Mouse (Mus musculus): ENCODE measurements around the gene Slc28a1. TPM values are rescaled to one million over a fixed set of nuclear protein-coding genes. Genes with fewer than 3 reads are reported as not detected.
"Not testable (repeated sequence)": the region's sequence is repeated elsewhere in the genome, so short reads cannot be mapped to it uniquely, and the experiment has no call there.

The Slc28a1 gene
- polyA plus RNA-seq, 1 experiment: 3.1 TPM

- Histone ChIP-seq H3K27me3 (ENCODE audit: control insufficient read depth, insufficient read depth, low read length) (no peaks in the 10 kb centered on the region), H3K36me3 (ENCODE audit: control insufficient read depth, insufficient read depth, low read length) (no peaks in the 10 kb centered on the region), H3K27ac (ENCODE audit: control insufficient read depth, insufficient read depth, low read depth, low read length) (no peak overlapping the region), H3K4me1 (ENCODE audit: control insufficient read depth, insufficient read depth, low read length) (peaks cover 26% of the 10 kb centered on the region), H3K4me3 (ENCODE audit: control insufficient read depth, low read depth, low read length) (no peak overlapping the region; the same call in 1 of the 2 replicates)
- TF ChIP-seq CTCF (IDR thresholded peaks at IDR 0.05; ENCODE audit: control insufficient read depth, insufficient read depth, insufficient replicate concordance, low read depth, low read length) (no peak), POLR2A (IDR thresholded peaks at IDR 0.05; ENCODE audit: control insufficient read depth, low read depth, low read length) (no peak)
Observed at GRCm38 (mm10) chr7:81152826-81153225, 38.2 kb downstream of the Slc28a1 start.

- Histone ChIP-seq H3K36me3 (ENCODE audit: control insufficient read depth, insufficient read depth, low read length) (no peaks in the 10 kb centered on the region), H3K27me3 (ENCODE audit: control insufficient read depth, insufficient read depth, low read length) (no peaks in the 10 kb centered on the region), H3K27ac (ENCODE audit: control insufficient read depth, insufficient read depth, low read depth, low read length) (no peak overlapping the region), H3K4me3 (ENCODE audit: control insufficient read depth, low read depth, low read length) (no peak overlapping the region), H3K4me1 (ENCODE audit: control insufficient read depth, insufficient read depth, low read length) (peaks cover 26% of the 10 kb centered on the region)
- no peak for TF ChIP-seq CTCF (IDR thresholded peaks at IDR 0.05; ENCODE audit: control insufficient read depth, insufficient read depth, insufficient replicate concordance, low read depth, low read length)
- TF ChIP-seq POLR2A (IDR thresholded peaks at IDR 0.05; ENCODE audit: control insufficient read depth, low read depth, low read length): no peak
Observed at GRCm38 (mm10) chr7:81153327-81153726, 38.7 kb downstream of the Slc28a1 start.

GRCm38 (mm10) chr7:81154244-81154643 is 39.6 kb downstream of the Slc28a1 start:
- H3K27me3 ChIP-seq (ENCODE audit: control insufficient read depth, insufficient read depth, low read length); H3K4me3 ChIP-seq (ENCODE audit: control insufficient read depth, low read depth, low read length); H3K27ac ChIP-seq (ENCODE audit: control insufficient read depth, insufficient read depth, low read depth, low read length); H3K36me3 ChIP-seq (ENCODE audit: control insufficient read depth, insufficient read depth, low read length): not testable (repeated sequence)
- peaks cover 26% of the 10 kb centered on the region for H3K4me1 ChIP-seq (ENCODE audit: control insufficient read depth, insufficient read depth, low read length)

GRCm38 (mm10) chr7:81154960-81155359 is 40.4 kb downstream of the Slc28a1 start:
- Histone ChIP-seq H3K27ac (ENCODE audit: control insufficient read depth, insufficient read depth, low read depth, low read length) (no peak overlapping the region), H3K36me3 (ENCODE audit: control insufficient read depth, insufficient read depth, low read length) (no peaks in the 10 kb centered on the region), H3K4me1 (ENCODE audit: control insufficient read depth, insufficient read depth, low read length) (peaks cover 23% of the 10 kb centered on the region), H3K27me3 (ENCODE audit: control insufficient read depth, insufficient read depth, low read length) (no peaks in the 10 kb centered on the region), H3K4me3 (ENCODE audit: control insufficient read depth, low read depth, low read length) (no peak overlapping the region)
- TF ChIP-seq CTCF (IDR thresholded peaks at IDR 0.05; ENCODE audit: control insufficient read depth, insufficient read depth, insufficient replicate concordance, low read depth, low read length) (peak; percentile 63; the same call in 1 of the 2 replicates), POLR2A (IDR thresholded peaks at IDR 0.05; ENCODE audit: control insufficient read depth, low read depth, low read length) (no peak)

- no peaks in the 10 kb centered on the region for H3K36me3 ChIP-seq (ENCODE audit: control insufficient read depth, insufficient read depth, low read length)
- TF ChIP-seq CTCF (IDR thresholded peaks at IDR 0.05; ENCODE audit: control insufficient read depth, insufficient read depth, insufficient replicate concordance, low read depth, low read length) (no peak), POLR2A (IDR thresholded peaks at IDR 0.05; ENCODE audit: control insufficient read depth, low read depth, low read length) (no peak)
- no peak overlapping the region for H3K27ac ChIP-seq (ENCODE audit: control insufficient read depth, insufficient read depth, low read depth, low read length)
- no peak overlapping the region for H3K4me3 ChIP-seq (ENCODE audit: control insufficient read depth, low read depth, low read length)
- H3K27me3 ChIP-seq (ENCODE audit: control insufficient read depth, insufficient read depth, low read length): no peaks in the 10 kb centered on the region
- H3K4me1 ChIP-seq (ENCODE audit: control insufficient read depth, insufficient read depth, low read length): no peaks in the 10 kb centered on the region
Observed at GRCm38 (mm10) chr7:81158933-81159332, 44.3 kb downstream of the Slc28a1 start.

GRCm38 (mm10) chr7:81161666-81162065 is 47.1 kb downstream of the Slc28a1 start:
- Histone ChIP-seq H3K36me3 (ENCODE audit: control insufficient read depth, insufficient read depth, low read length) (no peaks in the 10 kb centered on the region), H3K27ac (ENCODE audit: control insufficient read depth, insufficient read depth, low read depth, low read length) (no peak overlapping the region), H3K4me3 (ENCODE audit: control insufficient read depth, low read depth, low read length) (no peak overlapping the region), H3K4me1 (ENCODE audit: control insufficient read depth, insufficient read depth, low read length) (no peaks in the 10 kb centered on the region), H3K27me3 (ENCODE audit: control insufficient read depth, insufficient read depth, low read length) (no peaks in the 10 kb centered on the region)
- no peak for TF ChIP-seq POLR2A (IDR thresholded peaks at IDR 0.05; ENCODE audit: control insufficient read depth, low read depth, low read length)
- TF ChIP-seq CTCF (IDR thresholded peaks at IDR 0.05; ENCODE audit: control insufficient read depth, insufficient read depth, insufficient replicate concordance, low read depth, low read length): no peak

- no peaks in the 10 kb centered on the region for H3K4me1 ChIP-seq (ENCODE audit: control insufficient read depth, insufficient read depth, low read length)
Observed at GRCm38 (mm10) chr7:81162345-81162744, 47.7 kb downstream of the Slc28a1 start.

GRCm38 (mm10) chr7:81164411-81164810 is 49.8 kb downstream of the Slc28a1 start:
- TF ChIP-seq POLR2A (IDR thresholded peaks at IDR 0.05; ENCODE audit: control insufficient read depth, low read depth, low read length) (no peak), CTCF (IDR thresholded peaks at IDR 0.05; ENCODE audit: control insufficient read depth, insufficient read depth, insufficient replicate concordance, low read depth, low read length) (no peak)
- H3K36me3 ChIP-seq (ENCODE audit: control insufficient read depth, insufficient read depth, low read length): no peaks in the 10 kb centered on the region

More at GRCm38 (mm10) chr7:81162345-81162744, 47.7 kb downstream of the Slc28a1 start:
- Histone ChIP-seq H3K27ac (ENCODE audit: control insufficient read depth, insufficient read depth, low read depth, low read length) (no peak overlapping the region), H3K4me3 (ENCODE audit: control insufficient read depth, low read depth, low read length) (no peak overlapping the region), H3K36me3 (ENCODE audit: control insufficient read depth, insufficient read depth, low read length) (no peaks in the 10 kb centered on the region), H3K27me3 (ENCODE audit: control insufficient read depth, insufficient read depth, low read length) (no peaks in the 10 kb centered on the region)
- TF ChIP-seq CTCF (IDR thresholded peaks at IDR 0.05; ENCODE audit: control insufficient read depth, insufficient read depth, insufficient replicate concordance, low read depth, low read length) (peak; percentile 82), POLR2A (IDR thresholded peaks at IDR 0.05; ENCODE audit: control insufficient read depth, low read depth, low read length) (no peak)

More at GRCm38 (mm10) chr7:81164411-81164810, 49.8 kb downstream of the Slc28a1 start:
- no peaks in the 10 kb centered on the region for H3K4me1 ChIP-seq (ENCODE audit: control insufficient read depth, insufficient read depth, low read length)
- no peak overlapping the region for H3K27ac ChIP-seq (ENCODE audit: control insufficient read depth, insufficient read depth, low read depth, low read length)
- H3K27me3 ChIP-seq (ENCODE audit: control insufficient read depth, insufficient read depth, low read length): no peaks in the 10 kb centered on the region
- H3K4me3 ChIP-seq (ENCODE audit: control insufficient read depth, low read depth, low read length): no peak overlapping the region

All from testis, adult 2 months (tissue).